Mouse (Mus musculus) hindbrain, embryonic 13.5 days (tissue): ENCODE data around the gene Cnbd2. TPM values are rescaled to one million over a fixed set of nuclear protein-coding genes. Genes with fewer than 3 reads are reported as not detected.
A peak's percentile ranks its signal among the peaks of the same experiment; 100 is the strongest.

ENCODE experiments used
- ATAC-seq: fragments of 200-750 bp; cut with Nextera tagmentation; 2 replicates; pipeline ENCODE4 v1.8.0; 2017; ENCODE audit warnings: moderate TSS enrichment; ENCODE audit not compliant: low FRiP score
- H3K27ac ChIP-seq: fragments of 300-500 bp; sonication (generic); 2 replicates; pipeline ENCODE4 v1.5.1; 2015; ENCODE audit warnings: inconsistent platforms, mild to moderate bottlenecking, moderate library complexity
- H3K27me3 ChIP-seq: fragments of 300-500 bp; sonication (generic); 2 replicates; pipeline ENCODE4 v1.6.1; 2015; ENCODE audit warnings: mild to moderate bottlenecking, inconsistent platforms
- H3K36me3 ChIP-seq: fragments of 300-500 bp; sonication (generic); 2 replicates; pipeline ENCODE4 v1.6.1; 2015; ENCODE audit warnings: mild to moderate bottlenecking, inconsistent platforms
- H3K4me1 ChIP-seq: fragments of 300-500 bp; sonication (generic); replicated peaks from 2 replicates; pipeline ENCODE4 v1.6.1; 2015; ENCODE audit warnings: inconsistent platforms
- H3K4me2 ChIP-seq: fragments of 300-500 bp; sonication (generic); 2 replicates; pipeline ENCODE4 v1.6.1; 2015; ENCODE audit warnings: inconsistent platforms, mild to moderate bottlenecking, moderate library complexity
- H3K4me3 ChIP-seq: fragments of 300-500 bp; sonication (generic); 2 replicates; pipeline ENCODE4 v1.5.1; 2015; ENCODE audit warnings: mild to moderate bottlenecking, inconsistent platforms
- H3K9ac ChIP-seq: fragments of 300-500 bp; sonication (generic); 2 replicates; pipeline ENCODE4 v1.6.1; 2015; ENCODE audit warnings: mild to moderate bottlenecking, inconsistent platforms
- H3K9me3 ChIP-seq: fragments of 300-500 bp; sonication (generic); 2 replicates; pipeline ENCODE4 v1.6.1; 2016; ENCODE audit warnings: inconsistent platforms
- WGBS: fragments of 180-500 bp; shearing (Covaris S2); methylation state at CpG from one replicate; pipeline ENCODE4 v1.1.7; 2015; 5-methylcytosine and 5-hydroxymethylcytosine counted together
- polyA plus RNA-seq: library from polyadenylated mRNA; unstranded; fragments of >200 nt; fragmentation: Nextera tagmentation; extraction: Ambion mirVana; gene quantifications from 2 replicates; pipeline ENCODE4 v1.2.1, GENCODE M21; 2015

The Cnbd2 gene
- polyA plus RNA-seq = 6.3 and 7.7 TPM in 2 replicates

DNA sequence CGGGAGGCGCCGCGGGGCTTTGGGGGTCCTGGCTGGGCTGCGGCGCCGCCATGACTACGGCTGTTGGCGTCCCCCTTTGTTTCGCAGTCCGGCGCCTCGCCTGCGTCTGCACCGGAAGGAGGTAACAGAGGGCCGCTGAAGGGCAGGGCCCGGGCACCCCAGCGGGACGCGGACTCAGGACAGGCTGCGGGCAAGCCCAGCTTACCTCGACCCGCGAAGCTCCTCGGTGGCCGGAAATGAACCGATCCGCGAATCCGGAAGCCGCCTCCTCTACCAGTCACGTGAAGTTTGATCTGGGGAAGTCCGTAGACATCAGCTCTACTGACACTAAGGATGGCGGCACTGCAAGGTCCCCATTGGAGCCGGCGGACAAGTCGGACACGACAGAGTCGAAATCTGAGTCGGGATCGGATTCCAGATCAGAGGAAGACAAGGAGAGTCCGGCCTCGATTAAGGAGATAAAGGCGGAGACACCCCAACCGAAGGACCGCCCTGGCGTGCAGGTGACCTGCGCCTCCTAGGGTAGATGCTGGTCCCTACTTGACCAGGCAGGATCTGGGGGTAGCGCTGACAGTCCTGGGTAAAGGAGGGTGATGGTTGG lies at the start of gene Cnbd2, which contains the start of gene Scand1:
Gene Cnbd2, plus strand, starts transcription at position 3 of the 601 bp plus-strand sequence.
Gene Scand1, minus strand, starts transcription at position 408 of the 601 bp plus-strand sequence.
- WGBS = under 1% methylated on average over 48 of the region's 49 CpGs
- peak within 1 kb of the TSS; percentile 90 for H3K9ac ChIP-seq
- peak within 1 kb of the TSS; percentile 73 for H3K4me3 ChIP-seq
- peak; percentile 95 for ATAC-seq
- H3K4me2 ChIP-seq = peak within 1 kb of the TSS; percentile 82
- H3K4me1 ChIP-seq = peaks cover 16% of the 10 kb centered on the region
- H3K36me3 ChIP-seq = peaks cover 10% of the 10 kb centered on the region
- H3K27ac ChIP-seq = peak within 1 kb of the TSS; percentile 98
- no peaks in the 10 kb centered on the region for H3K9me3 ChIP-seq
- no peaks in the 10 kb centered on the region for H3K27me3 ChIP-seq

DNA sequence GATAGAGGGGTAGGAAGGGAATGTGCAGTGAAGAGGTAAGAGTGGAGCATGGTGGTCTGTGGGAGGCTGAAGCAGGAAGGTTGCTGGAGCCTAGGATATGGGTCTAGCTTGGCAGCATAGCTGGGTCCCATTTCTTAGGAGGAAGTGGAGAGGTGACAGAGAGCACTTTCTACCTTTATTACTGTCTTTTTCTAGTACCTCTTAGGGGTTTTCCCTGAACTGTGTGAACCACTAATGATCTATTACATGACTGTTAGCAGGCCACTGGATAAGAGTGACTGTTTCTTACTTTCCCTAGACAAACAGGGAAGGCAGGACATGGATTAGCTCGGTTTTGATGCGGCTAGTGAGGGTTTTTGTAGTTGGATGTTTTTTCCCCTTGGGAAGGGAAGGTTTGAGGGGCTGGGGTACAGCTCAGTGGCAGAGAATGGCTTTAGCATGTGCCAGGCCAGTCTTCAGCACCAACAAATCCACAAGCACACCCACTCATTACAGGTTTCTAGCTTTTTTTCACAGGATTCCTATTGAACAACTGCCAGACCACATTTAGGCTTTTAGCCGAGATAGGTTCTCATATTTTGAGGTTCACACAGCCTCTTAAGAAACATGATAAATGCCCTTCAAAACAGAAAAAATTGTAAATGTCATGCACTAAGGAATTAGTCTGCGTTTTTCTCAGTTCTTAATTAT lies 48.8 kb upstream of the Cnbd2 start:
- Histone ChIP-seq H3K9ac (no peak overlapping the region), H3K9me3 (no peaks in the 10 kb centered on the region), H3K4me2 (no peak overlapping the region), H3K4me3 (no peak overlapping the region), H3K36me3 (peaks cover 49% of the 10 kb centered on the region), H3K27ac (no peak overlapping the region), H3K4me1 (no peaks in the 10 kb centered on the region), H3K27me3 (no peaks in the 10 kb centered on the region)
- ATAC-seq = no peak
- WGBS = 92% methylated on average over 4 of the region's 4 CpGs

DNA sequence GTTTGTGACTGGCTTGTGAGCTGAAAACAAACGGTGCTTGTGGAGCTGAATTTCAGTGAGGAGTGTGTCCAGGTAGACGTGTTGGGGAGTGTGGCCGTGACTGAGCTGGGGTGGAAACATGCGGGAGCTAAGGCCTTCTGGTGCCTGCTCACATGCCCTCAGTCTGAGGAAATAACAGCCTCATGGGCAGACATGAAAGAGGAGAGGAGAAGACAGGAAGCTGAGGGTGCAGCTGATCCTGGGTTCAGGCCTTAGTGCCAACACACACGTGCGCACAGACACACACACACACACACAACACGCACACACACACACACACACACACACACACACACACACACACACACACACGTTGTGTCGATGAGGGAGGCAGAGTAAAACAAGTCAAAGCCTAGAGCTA lies 44.5 kb upstream of the Cnbd2 start:
- Histone ChIP-seq H3K4me1 (no peaks in the 10 kb centered on the region), H3K9me3 (no peaks in the 10 kb centered on the region), H3K27ac (no peak overlapping the region), H3K9ac (no peak overlapping the region), H3K27me3 (no peaks in the 10 kb centered on the region), H3K4me3 (no peak overlapping the region), H3K4me2 (no peak overlapping the region), H3K36me3 (peaks cover 21% of the 10 kb centered on the region)
- ATAC-seq = no peak
- 90% methylated on average over 9 of the region's 9 CpGs for WGBS

- no peak for ATAC-seq
- Histone ChIP-seq H3K27ac (no peak overlapping the region), H3K4me2 (no peak overlapping the region), H3K36me3 (peaks cover 35% of the 10 kb centered on the region), H3K27me3 (no peaks in the 10 kb centered on the region), H3K9ac (no peak overlapping the region), H3K9me3 (no peaks in the 10 kb centered on the region), H3K4me3 (no peak overlapping the region), H3K4me1 (no peaks in the 10 kb centered on the region)
- 94% methylated on average over 6 of the region's 6 CpGs for WGBS
Measured at GRCm38 (mm10) chr2:156272553-156272952, 39.5 kb upstream of the Cnbd2 start.

DNA sequence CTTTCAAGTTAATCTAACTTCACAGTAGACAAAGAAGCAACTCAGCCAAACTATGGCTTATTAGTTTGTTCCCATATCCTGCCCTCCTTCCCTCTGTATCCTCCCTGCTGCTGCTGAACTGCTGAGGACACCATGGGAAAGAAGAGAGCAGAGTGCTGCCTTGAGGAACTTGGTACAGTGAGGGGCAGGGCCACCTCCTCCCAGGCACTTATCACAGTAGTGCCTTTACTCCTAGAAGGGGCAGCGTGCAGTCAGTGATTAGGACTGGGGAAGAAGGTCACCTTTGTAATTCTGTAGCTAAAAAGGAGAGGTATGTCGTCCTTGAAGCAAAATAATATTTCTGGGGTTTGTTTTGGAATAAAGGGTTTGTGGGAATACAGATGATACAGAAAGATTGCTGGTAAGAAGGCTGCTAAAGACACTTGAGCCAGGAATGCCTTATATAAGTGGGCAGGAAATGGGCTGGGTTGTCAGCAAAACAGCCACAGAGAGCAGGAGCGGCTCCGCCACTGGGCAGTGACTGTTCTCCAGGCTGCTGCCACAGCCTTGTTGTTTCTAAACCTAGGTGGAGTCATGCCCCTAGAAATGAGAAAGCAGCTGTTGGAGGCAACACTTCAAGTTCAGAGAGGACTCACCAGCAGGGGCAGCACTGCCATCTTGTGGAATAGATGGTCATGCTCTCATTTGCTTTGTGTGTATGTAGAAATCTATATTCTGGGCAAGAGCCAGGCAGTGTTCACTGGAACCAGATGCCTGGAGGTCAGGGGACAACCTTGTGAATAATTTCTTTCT lies 33.7 kb upstream of the Cnbd2 start:
- peaks cover 6% of the 10 kb centered on the region; the same call in 1 of the 2 replicates for H3K4me1 ChIP-seq
- H3K27me3 ChIP-seq = no peaks in the 10 kb centered on the region
- H3K27ac ChIP-seq = peak overlapping the region; percentile 44
- peaks cover 33% of the 10 kb centered on the region for H3K36me3 ChIP-seq
- H3K4me3 ChIP-seq = no peak overlapping the region
- peak; percentile 36; the same call in 1 of the 2 replicates for ATAC-seq
- no peaks in the 10 kb centered on the region for H3K9me3 ChIP-seq
- WGBS = 78% methylated on average over 4 of the region's 4 CpGs
- H3K4me2 ChIP-seq = no peak overlapping the region
- 0 out of 2 replicates have a peak overlapping the region, but pooled peaks have one; percentile 35 for H3K9ac ChIP-seq

- Histone ChIP-seq H3K27ac (no peak overlapping the region), H3K9me3 (no peaks in the 10 kb centered on the region), H3K9ac (no peak overlapping the region), H3K4me3 (no peak overlapping the region), H3K4me1 (peaks cover 6% of the 10 kb centered on the region; the same call in 1 of the 2 replicates), H3K36me3 (peaks cover 24% of the 10 kb centered on the region), H3K4me2 (no peak overlapping the region), H3K27me3 (no peaks in the 10 kb centered on the region)
- no peak for ATAC-seq
- 82% methylated on average over 4 of the region's 4 CpGs for WGBS
Measured at GRCm38 (mm10) chr2:156281227-156281626, 30.9 kb upstream of the Cnbd2 start.

GRCm38 (mm10) chr2:156285161-156285560 lies 26.9 kb upstream of the Cnbd2 start:
- H3K4me1 ChIP-seq = no peaks in the 10 kb centered on the region
- ATAC-seq = no peak

DNA sequence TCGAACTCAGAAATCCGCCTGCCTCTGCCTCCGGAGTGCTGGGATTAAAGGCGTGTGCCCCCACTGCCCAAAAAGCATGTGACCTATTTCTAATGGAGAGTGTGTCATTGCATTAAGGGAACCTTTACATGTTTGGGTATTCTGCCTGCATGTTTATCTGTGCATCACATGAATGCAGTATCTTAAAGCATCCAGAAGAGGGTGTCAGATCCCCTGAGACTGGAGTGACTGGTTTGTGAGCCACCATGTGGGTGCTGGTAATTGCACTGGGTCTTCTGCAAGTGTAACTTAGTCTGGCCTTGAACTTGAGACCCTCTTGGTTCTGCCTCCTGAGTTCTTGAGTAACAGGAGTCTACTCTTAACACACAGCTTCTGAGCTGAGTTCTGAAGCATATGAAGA lies 25.4 kb upstream of the Cnbd2 start:
- Histone ChIP-seq H3K4me2 (no peak overlapping the region), H3K27ac (no peak overlapping the region), H3K9me3 (no peaks in the 10 kb centered on the region), H3K9ac (no peak overlapping the region), H3K4me1 (no peaks in the 10 kb centered on the region), H3K27me3 (no peaks in the 10 kb centered on the region), H3K36me3 (peaks cover 48% of the 10 kb centered on the region), H3K4me3 (no peak overlapping the region)
- ATAC-seq = no peak
- 96% methylated on average over 4 of the region's 4 CpGs for WGBS

More at GRCm38 (mm10) chr2:156285161-156285560, 26.9 kb upstream of the Cnbd2 start:
- Histone ChIP-seq H3K9me3 (no peaks in the 10 kb centered on the region), H3K27me3 (no peaks in the 10 kb centered on the region), H3K9ac (no peak overlapping the region), H3K4me2 (no peak overlapping the region), H3K36me3 (peaks cover 46% of the 10 kb centered on the region), H3K4me3 (no peak overlapping the region), H3K27ac (no peak overlapping the region)
- WGBS = 83% methylated on average over 2 of the region's 2 CpGs

DNA sequence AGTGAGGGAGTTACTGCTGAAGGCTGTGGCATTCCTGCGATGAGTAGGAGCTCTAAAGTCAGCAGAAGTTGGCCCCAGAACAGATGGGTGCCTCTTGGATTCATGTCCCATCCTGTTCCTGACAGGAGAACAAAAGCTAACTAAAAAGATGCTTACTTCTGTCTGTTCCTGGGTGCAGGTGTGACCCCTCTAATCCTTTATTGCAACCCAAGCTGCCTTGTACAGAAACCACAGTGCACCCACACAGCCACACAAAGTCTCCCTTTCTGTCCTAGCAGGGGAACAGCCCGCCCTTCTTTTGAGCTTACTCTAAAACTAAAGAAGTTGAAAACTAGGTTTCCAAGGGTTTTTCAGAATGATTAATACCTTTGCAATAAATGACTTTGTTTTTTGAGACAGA lies 23.9 kb upstream of the Cnbd2 start:
- H3K27me3 ChIP-seq = no peaks in the 10 kb centered on the region
- 95% methylated on average over 2 of the region's 2 CpGs for WGBS
- no peak overlapping the region for H3K9ac ChIP-seq
- no peak overlapping the region for H3K4me3 ChIP-seq
- H3K4me2 ChIP-seq = no peak overlapping the region
- no peak overlapping the region for H3K27ac ChIP-seq
- no peaks in the 10 kb centered on the region for H3K4me1 ChIP-seq
- no peaks in the 10 kb centered on the region for H3K9me3 ChIP-seq
- ATAC-seq = no peak
- H3K36me3 ChIP-seq = peaks cover 48% of the 10 kb centered on the region

GRCm38 (mm10) chr2:156289552-156290160 lies 22.4 kb upstream of the Cnbd2 start:
- Histone ChIP-seq H3K9ac (no peak overlapping the region), H3K27me3 (no peaks in the 10 kb centered on the region), H3K4me3 (no peak overlapping the region), H3K36me3 (peaks cover 62% of the 10 kb centered on the region), H3K27ac (no peak overlapping the region), H3K4me2 (no peak overlapping the region), H3K4me1 (no peaks in the 10 kb centered on the region), H3K9me3 (no peaks in the 10 kb centered on the region)
- no peak for ATAC-seq
- 89% methylated on average over 2 of the region's 2 CpGs for WGBS

GRCm38 (mm10) chr2:156291998-156292397 lies 20.1 kb upstream of the Cnbd2 start:
- no peak overlapping the region for H3K4me3 ChIP-seq
- 97% methylated on average over 1 of the region's 1 CpGs for WGBS
- no peaks in the 10 kb centered on the region for H3K4me1 ChIP-seq
- H3K27ac ChIP-seq = no peak overlapping the region
- no peak overlapping the region for H3K4me2 ChIP-seq
- no peaks in the 10 kb centered on the region for H3K9me3 ChIP-seq
- peaks cover 75% of the 10 kb centered on the region for H3K36me3 ChIP-seq
- no peaks in the 10 kb centered on the region for H3K27me3 ChIP-seq
- no peak overlapping the region for H3K9ac ChIP-seq
- ATAC-seq = no peak

- Histone ChIP-seq H3K4me2 (no peak overlapping the region), H3K36me3 (peaks cover 71% of the 10 kb centered on the region)
- WGBS = 98% methylated on average over 2 of the region's 2 CpGs
Measured at GRCm38 (mm10) chr2:156295601-156296063, 16.5 kb upstream of the Cnbd2 start.

More at GRCm38 (mm10) chr2:156295601-156296063, 16.5 kb upstream of the Cnbd2 start:
- no peak for ATAC-seq
- H3K4me1 ChIP-seq = no peaks in the 10 kb centered on the region; the same call in 1 of the 2 replicates
- H3K9ac ChIP-seq = no peak overlapping the region
- H3K4me3 ChIP-seq = no peak overlapping the region
- H3K9me3 ChIP-seq = no peaks in the 10 kb centered on the region
- H3K27me3 ChIP-seq = no peaks in the 10 kb centered on the region
- H3K27ac ChIP-seq = no peak overlapping the region
